Mouse (Mus musculus) forebrain, embryonic 10.5 days (tissue): ENCODE results near the gene Myl4. TPM values are rescaled to one million over a fixed set of nuclear protein-coding genes. Genes with fewer than 3 reads are reported as not detected.
"Not testable (repeated sequence)": the region's sequence is repeated elsewhere in the genome, so short reads cannot be mapped to it uniquely, and the experiment has no call there.

Experiments
- DNase-seq: peaks from one replicate; pipeline ENCODE4 v3.0.0-alpha.2; 2017; ENCODE audit warnings: low spot score; ENCODE audit errors: extremely low spot score
- H3K27ac ChIP-seq: fragments of 300-500 bp; sonication (generic); 2 replicates; pipeline ENCODE4 v1.5.1; 2016; ENCODE audit warnings: mild to moderate bottlenecking
- H3K27me3 ChIP-seq: fragments of 300-500 bp; sonication (generic); 2 replicates; pipeline ENCODE4 v1.6.1; 2016; ENCODE audit warnings: mild to moderate bottlenecking; ENCODE audit not compliant: poor library complexity, severe bottlenecking
- H3K36me3 ChIP-seq: fragments of 300-500 bp; sonication (generic); replicated peaks from 2 replicates; pipeline ENCODE4 v1.6.1; 2016; ENCODE audit warnings: mild to moderate bottlenecking, moderate library complexity
- H3K4me1 ChIP-seq: fragments of 300-500 bp; sonication (generic); 2 replicates; pipeline ENCODE4 v1.6.1; 2016
- H3K4me3 ChIP-seq: fragments of 300-500 bp; sonication (generic); 2 replicates; pipeline ENCODE4 v1.5.1; 2016; ENCODE audit warnings: mild to moderate bottlenecking, moderate library complexity
- H3K9me3 ChIP-seq: fragments of 300-500 bp; sonication (generic); 2 replicates; pipeline ENCODE4 v1.6.1; 2016; ENCODE audit warnings: mild to moderate bottlenecking, moderate library complexity
- WGBS: fragments of 180-500 bp; shearing (Covaris S2); methylation state at CpG from one replicate; pipeline ENCODE4 v1.1.7; 2016; 5-methylcytosine and 5-hydroxymethylcytosine counted together
- polyA plus RNA-seq: library from polyadenylated mRNA; unstranded; fragments of >200 nt; fragmentation: Nextera tagmentation; extraction: Ambion mirVana; gene quantifications from 2 replicates; pipeline ENCODE4 v1.2.1, GENCODE M21; 2016

Gene Myl4
- polyA plus RNA-seq = 0.33 and 0.83 TPM in 2 replicates

DNA sequence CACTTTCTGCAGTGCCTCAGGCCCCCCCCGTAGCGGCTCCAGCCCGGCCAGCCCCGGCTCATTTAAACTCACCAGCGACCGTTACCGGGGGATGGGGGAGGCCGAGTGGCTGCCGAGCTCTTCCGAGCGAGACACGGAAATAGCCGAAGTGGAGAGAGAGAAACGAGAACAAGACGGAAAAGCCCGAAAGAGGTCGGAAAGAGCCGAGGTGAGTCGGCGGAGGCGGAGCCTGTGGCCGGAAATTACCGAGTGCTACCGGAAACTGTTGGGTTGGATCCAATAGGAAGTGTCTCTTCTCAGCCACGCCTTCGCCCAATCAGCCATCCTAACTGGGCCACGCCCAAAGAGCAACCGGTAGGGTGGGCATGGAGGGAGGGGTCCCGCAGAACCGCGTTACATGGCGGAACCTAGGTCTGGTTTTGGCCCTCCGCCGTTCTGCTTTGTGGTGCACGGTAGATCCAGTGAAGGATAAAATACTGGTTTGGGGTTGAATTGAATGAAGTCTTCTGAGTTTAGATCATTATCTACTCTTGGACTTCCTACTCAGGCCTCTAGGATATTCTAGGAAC lies at the start of gene Myl4, which contains the start of gene Cdc27:
TSS of gene Myl4 (plus strand) at position 258 of the 569 bp plus-strand sequence.
TSS of gene Cdc27 (minus strand) at position 215 of the 569 bp plus-strand sequence.
- WGBS = under 1% methylated on average over 35 of the region's 35 CpGs
- Histone ChIP-seq H3K9me3 (no peaks in the 10 kb centered on the region), H3K36me3 (peaks cover 21% of the 10 kb centered on the region)

DNA sequence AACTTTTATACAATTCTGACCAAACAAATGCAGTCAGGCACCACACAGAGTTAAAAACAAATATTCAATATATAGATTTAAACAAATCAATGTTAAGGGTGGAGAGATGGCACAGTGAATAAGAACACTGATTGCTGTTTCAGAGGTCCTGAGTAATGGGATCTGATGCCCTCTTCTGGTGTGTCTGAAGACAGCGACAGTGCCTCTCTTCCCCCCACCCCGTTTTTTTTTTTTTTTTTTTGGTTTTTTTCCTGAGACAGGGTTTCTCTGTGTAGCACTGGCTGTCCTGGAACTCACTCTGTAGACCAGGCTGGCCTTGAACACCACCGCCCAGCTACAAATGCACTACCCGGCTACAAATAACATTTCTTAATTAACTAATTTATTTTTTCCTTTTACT lies 42.0 kb upstream of the Myl4 start:
- Histone ChIP-seq H3K4me3 (no peak overlapping the region), H3K27ac (no peak overlapping the region), H3K36me3 (peaks cover 98% of the 10 kb centered on the region), H3K4me1 (no peaks in the 10 kb centered on the region), H3K27me3 (no peaks in the 10 kb centered on the region), H3K9me3 (no peaks in the 10 kb centered on the region)
- DNase-seq = no peak
- 80% methylated on average over 4 of the region's 4 CpGs for WGBS

More for the DNA sequence above, at the start of gene Myl4, which contains the start of gene Cdc27:
- DNase-seq = peak; percentile 100
- Histone ChIP-seq H3K4me1 (peaks cover 22% of the 10 kb centered on the region), H3K4me3 (peak within 1 kb of the TSS; percentile 76), H3K27ac (peak within 1 kb of the TSS; percentile 99), H3K27me3 (0 out of 2 replicates have a peak, but pooled peaks cover 5% of the 10 kb centered on the region)

DNA sequence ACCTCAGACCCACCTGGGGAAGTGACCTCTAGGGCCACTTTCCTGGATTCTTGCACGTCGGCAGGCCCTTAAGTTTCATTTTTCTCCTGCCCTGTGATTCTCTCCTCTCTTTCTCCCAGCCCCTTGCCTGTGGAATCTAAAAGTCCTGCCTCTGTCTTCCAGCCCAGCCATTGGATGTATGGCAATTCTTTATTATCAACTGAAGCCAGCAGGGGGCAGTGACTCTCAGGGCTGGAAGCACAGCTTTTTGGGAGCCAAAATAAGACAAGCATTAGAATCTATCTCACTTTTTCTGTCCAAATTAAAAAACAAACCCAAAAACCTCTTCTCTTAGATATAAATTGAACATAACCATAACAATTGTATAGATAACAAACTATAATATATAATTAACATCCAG lies 39.9 kb upstream of the Myl4 start:
- H3K9me3 ChIP-seq = no peaks in the 10 kb centered on the region
- no peaks in the 10 kb centered on the region for H3K4me1 ChIP-seq
- peaks cover 98% of the 10 kb centered on the region for H3K36me3 ChIP-seq
- H3K4me3 ChIP-seq = no peak overlapping the region
- no peak overlapping the region for H3K27ac ChIP-seq
- WGBS = 90% methylated on average over 2 of the region's 2 CpGs
- no peak for DNase-seq
- no peaks in the 10 kb centered on the region for H3K27me3 ChIP-seq

- Histone ChIP-seq H3K27ac (no peak overlapping the region), H3K9me3 (no peaks in the 10 kb centered on the region), H3K36me3 (peaks cover 98% of the 10 kb centered on the region), H3K4me3 (no peak overlapping the region), H3K4me1 (no peaks in the 10 kb centered on the region), H3K27me3 (no peaks in the 10 kb centered on the region)
- no peak for DNase-seq
- WGBS = 87% methylated on average over 4 of the region's 4 CpGs
Observed at GRCm38 (mm10) chr11:104512436-104512835, 38.0 kb upstream of the Myl4 start.

GRCm38 (mm10) chr11:104525935-104526334 lies 24.5 kb upstream of the Myl4 start:
- H3K27ac ChIP-seq = no peak overlapping the region
- peaks cover 97% of the 10 kb centered on the region for H3K36me3 ChIP-seq
- H3K9me3 ChIP-seq = no peaks in the 10 kb centered on the region
- no peak overlapping the region for H3K4me3 ChIP-seq
- no peaks in the 10 kb centered on the region for H3K27me3 ChIP-seq
- no peak for DNase-seq
- 95% methylated on average over 6 of the region's 6 CpGs for WGBS
- no peaks in the 10 kb centered on the region for H3K4me1 ChIP-seq

DNA sequence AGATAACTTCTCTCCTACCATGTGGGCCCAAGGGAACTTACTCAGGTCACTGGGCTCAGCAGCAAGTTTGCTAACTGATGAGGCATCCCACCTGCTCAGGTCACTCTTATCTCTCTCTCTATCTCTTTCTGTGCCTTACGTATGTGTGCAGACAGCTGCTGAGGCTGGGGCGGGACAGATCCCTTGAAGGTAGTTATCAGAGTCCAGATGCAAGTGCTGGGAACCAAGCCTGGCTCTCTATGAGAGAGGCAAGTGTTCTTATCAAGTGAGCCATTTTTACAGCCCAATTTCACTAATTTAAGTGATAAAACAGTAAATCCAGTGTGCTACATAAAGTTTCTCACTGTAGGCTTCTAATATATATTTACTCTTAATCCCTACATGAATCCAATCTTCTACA lies 13.6 kb upstream of the Myl4 start:
- no peaks in the 10 kb centered on the region for H3K4me1 ChIP-seq
- H3K27me3 ChIP-seq = no peaks in the 10 kb centered on the region
- DNase-seq = no peak
- peaks cover 3% of the 10 kb centered on the region; the same call in 1 of the 2 replicates for H3K9me3 ChIP-seq
- WGBS = 87% methylated on average over 2 of the region's 2 CpGs
- no peak overlapping the region for H3K27ac ChIP-seq
- H3K36me3 ChIP-seq = peaks cover 78% of the 10 kb centered on the region
- H3K4me3 ChIP-seq = no peak overlapping the region

DNA sequence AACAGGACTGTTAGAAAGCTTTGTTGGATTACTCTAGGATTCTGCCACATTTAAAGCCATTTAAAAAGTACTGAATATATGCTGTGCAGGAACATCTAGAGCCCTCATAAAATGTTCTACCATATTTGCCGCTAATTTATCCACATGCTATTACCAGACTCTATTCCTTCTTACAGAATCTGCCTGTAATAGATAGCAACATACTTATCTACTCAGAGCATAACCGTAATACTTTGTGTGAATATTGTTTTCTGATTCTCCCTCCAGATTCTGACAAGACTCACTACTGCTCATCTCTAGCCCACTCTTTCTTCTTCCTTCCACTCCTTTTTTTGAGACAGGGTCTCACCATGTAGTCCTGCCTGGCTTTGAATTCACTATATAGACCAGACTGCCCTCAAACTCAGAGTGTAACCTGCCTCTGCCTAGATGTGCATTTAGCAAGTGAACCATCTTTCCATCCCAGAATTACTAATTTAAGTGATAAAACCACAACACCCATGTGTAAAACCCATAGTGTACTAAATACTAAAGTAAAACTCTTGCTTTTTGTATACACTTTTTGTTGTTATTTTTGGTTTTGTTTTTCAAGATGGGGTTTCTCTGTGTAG lies 12.4 kb upstream of the Myl4 start:
- peaks cover 71% of the 10 kb centered on the region for H3K36me3 ChIP-seq
- H3K9me3 ChIP-seq = peaks cover 3% of the 10 kb centered on the region; the same call in 1 of the 2 replicates
- no peak overlapping the region for H3K27ac ChIP-seq
- H3K27me3 ChIP-seq = no peaks in the 10 kb centered on the region
- no peak overlapping the region for H3K4me3 ChIP-seq
- no peak for DNase-seq
- H3K4me1 ChIP-seq = no peaks in the 10 kb centered on the region
- WGBS = 95% methylated on average over 2 of the region's 2 CpGs

DNA sequence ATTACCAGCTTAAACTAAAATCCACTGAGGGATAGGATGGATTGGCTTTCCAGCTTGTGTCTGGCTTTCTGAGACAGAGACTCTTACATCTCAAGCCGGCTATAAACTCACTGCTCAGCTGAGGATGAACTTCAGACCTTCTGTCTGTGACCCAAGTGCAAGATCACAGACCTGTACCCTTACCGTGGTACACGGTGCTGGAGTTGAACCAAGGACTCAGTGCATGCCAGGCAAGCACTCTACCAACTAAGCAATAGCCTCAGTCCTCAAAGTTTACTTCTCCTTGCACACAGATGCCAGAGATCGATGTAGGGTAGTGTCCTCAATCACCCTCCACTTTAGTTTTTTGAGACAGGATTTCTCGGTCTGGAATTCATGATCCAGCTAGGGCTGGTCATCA lies 10.7 kb upstream of the Myl4 start:
- Histone ChIP-seq H3K9me3 (peaks cover 3% of the 10 kb centered on the region; the same call in 1 of the 2 replicates), H3K4me1 (no peaks in the 10 kb centered on the region), H3K27ac (no peak overlapping the region), H3K36me3 (peaks cover 67% of the 10 kb centered on the region), H3K27me3 (no peaks in the 10 kb centered on the region), H3K4me3 (no peak overlapping the region)
- DNase-seq = no peak
- WGBS = 96% methylated on average over 5 of the region's 5 CpGs

GRCm38 (mm10) chr11:104543337-104543736 lies 7.1 kb upstream of the Myl4 start:
- H3K36me3 ChIP-seq = peaks cover 75% of the 10 kb centered on the region
- H3K9me3 ChIP-seq, H3K27me3 ChIP-seq, H3K4me1 ChIP-seq, H3K4me3 ChIP-seq, H3K27ac ChIP-seq, DNase-seq: not testable (repeated sequence)
- 84% methylated on average over 2 of the region's 2 CpGs for WGBS

- WGBS = 94% methylated on average over 2 of the region's 2 CpGs
- Histone ChIP-seq H3K4me3 (no peak overlapping the region), H3K36me3 (peaks cover 68% of the 10 kb centered on the region), H3K9me3 (peaks cover 3% of the 10 kb centered on the region; the same call in 1 of the 2 replicates), H3K27ac (no peak overlapping the region), H3K27me3 (no peaks in the 10 kb centered on the region), H3K4me1 (peaks cover 17% of the 10 kb centered on the region)
- DNase-seq = no peak
Observed at GRCm38 (mm10) chr11:104544507-104544906, 6.0 kb upstream of the Myl4 start.

- Histone ChIP-seq H3K27me3 (no peaks in the 10 kb centered on the region), H3K9me3 (no peaks in the 10 kb centered on the region), H3K27ac (no peak overlapping the region), H3K36me3 (peaks cover 44% of the 10 kb centered on the region), H3K4me3 (no peak overlapping the region), H3K4me1 (peaks cover 22% of the 10 kb centered on the region)
- DNase-seq = no peak
- whole genome bisulfite sequencing = 99% methylated on average over 3 of the region's 3 CpGs
Observed at GRCm38 (mm10) chr11:104547502-104547901, 3.0 kb upstream of the Myl4 start.

DNA sequence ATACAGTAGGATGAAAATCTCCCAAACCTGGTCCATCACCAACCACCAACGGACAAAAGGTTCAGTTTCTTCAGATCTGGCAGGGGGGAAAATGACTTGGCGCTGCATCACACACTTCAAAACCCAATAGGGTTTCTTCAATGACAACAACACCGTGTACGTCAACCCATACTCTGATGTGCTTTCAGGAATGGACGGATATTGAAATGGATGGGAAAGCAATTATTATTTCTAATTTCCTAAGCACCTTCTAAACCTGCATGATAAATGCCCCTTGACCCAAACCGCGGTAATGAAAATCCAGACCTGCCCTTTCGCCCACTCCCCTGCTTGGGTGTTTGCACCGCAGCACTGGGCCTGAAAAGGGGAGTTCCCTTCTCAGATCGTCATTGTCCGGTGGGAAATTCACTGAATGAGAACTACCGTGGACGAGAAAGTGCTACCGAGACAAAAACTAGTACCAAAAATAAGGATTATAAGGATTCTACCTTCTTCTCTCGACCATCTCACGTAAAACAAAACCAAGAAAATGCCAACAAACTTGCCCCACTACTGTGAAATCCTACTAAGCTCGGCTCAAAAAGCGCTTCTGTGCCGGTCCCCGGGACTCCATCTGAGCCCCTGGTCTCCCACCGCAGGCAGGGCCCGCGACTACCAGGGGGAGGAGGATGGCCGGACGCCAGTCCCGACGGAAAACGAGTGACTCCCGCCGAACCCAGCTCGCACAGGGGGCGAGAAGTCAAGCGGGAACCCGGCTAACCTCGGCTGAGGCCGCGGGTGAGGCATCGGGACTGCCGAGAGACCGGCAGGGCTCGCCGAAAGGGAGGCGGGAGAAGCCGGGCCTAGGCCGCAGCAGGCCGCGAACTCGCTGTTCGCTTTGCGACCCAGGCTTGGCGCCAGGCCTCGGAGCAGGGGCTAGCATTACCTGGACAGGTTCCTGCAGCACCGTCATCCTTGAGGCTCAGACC lies 741 bp upstream of the Myl4 start:
- H3K9me3 ChIP-seq = no peaks in the 10 kb centered on the region
- peak; percentile 30 for DNase-seq
- under 1% methylated on average over 53 of the region's 53 CpGs for WGBS
- H3K36me3 ChIP-seq = peaks cover 28% of the 10 kb centered on the region
- 0 out of 2 replicates have a peak, but pooled peaks cover 5% of the 10 kb centered on the region for H3K27me3 ChIP-seq
- H3K4me3 ChIP-seq = peak overlapping the region; percentile 76
- peaks cover 22% of the 10 kb centered on the region for H3K4me1 ChIP-seq
- H3K27ac ChIP-seq = peak overlapping the region; percentile 99
